Mouse (Mus musculus): ENCODE measurements around the gene Aasdh.

The Aasdh gene

DNA sequence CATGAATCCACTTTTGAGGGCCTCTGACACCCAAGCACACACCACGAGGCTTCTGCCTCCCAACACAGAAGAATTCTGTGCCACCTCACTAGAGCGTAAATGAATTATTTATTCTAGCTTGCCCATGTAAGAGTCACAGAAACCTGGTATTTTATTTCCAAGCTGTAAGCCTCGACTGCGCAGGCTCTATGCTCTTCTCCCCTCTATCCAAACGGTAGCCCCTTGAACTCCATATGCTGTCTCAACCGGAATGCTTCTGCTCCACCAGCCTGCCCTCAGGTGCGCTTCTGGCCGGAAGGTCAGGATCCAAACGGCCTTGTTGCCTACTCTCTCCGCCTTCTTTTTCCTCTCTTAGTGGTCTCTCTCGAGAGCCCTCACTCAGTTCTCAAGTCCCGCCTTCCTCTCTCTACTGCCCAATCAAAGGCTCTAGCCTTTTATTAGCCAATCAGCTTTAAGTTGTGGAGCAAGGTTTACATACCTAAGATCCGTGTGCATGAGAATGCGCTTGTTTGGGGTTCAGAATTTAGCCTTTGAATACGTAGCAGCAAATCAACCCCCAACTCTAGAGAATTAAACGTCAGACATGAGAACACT lies 36.5 kb downstream of the Aasdh start:
- TF ChIP-seq GATA4 (IDR thresholded peaks at IDR 0.05; ENCODE audit: insufficient replicate concordance, low read length): no peak

DNA sequence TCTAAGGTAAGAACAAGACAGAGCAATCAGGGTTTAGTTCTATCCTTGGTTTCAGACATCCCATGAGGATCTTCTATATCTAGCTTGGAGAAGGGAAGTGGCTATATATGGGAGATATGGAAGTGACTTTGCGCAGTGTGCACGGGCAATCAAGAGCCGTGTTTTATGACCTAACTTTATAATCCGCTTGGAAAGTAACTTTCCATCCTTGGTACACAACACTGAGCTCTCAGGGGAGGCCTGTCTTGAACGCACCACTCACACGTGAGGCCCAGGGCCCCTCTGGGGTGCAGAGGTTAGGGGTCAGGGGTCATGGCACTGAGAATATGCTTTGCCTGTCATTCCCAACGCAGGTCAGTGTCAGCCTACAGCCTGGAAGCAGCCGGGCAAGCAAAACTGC lies 38.5 kb downstream of the Aasdh start:
- TF ChIP-seq GATA4 (IDR thresholded peaks at IDR 0.05; ENCODE audit: insufficient replicate concordance, low read length): no peak

DNA sequence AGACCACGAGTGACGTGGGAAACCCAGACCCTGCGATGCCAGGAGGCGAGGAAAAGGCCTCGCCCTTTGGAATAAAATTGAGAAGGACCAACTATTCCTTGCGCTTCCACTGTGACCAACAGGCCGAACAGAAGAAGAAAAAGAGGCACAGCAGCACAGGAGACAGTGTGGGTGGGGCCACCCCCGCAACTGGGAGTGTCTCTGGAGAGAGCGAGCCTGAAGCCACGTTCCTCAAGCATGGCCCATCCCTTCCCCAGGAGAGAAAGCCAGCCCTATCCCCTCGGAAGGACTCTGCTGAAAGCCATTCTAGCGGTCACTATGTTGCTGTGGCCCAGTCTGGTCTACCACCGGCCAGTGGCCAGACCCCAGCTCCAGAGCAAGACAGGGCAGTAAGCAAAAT lies 46.9 kb downstream of the Aasdh start:
- no peak for TF ChIP-seq GATA4 (IDR thresholded peaks at IDR 0.05; ENCODE audit: insufficient replicate concordance, low read length)

- no peak for TF ChIP-seq GATA4 (IDR thresholded peaks at IDR 0.05; ENCODE audit: insufficient replicate concordance, low read length)
These were observed 48.0 kb downstream of the Aasdh start for GRCm38 (mm10) chr5:76857103-76858015.

- no peak for TF ChIP-seq GATA4 (IDR thresholded peaks at IDR 0.05; ENCODE audit: insufficient replicate concordance, low read length)
These were observed 49.3 kb downstream of the Aasdh start for GRCm38 (mm10) chr5:76855829-76856600.

DNA sequence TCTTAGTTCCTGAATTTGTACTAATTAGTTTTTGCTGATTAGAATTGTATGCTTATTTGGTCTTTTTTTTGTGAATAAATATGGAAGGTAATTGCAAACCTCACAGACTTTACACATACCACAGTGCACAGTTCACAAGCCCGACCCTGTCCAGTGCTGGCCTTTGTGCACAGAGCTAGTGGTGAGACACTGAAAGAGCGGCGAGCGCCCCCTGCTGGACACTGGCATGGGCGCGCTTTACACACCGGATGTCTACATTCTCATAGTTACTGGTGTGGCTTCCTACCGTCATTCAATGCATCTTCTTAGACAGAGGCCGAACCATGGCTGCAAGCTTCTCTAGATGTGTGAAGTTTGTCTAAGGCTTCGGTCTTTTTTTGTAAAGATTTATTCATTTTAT lies 51.8 kb downstream of the Aasdh start:
- no peak for TF ChIP-seq GATA4 (IDR thresholded peaks at IDR 0.05; ENCODE audit: insufficient replicate concordance, low read length)

DNA sequence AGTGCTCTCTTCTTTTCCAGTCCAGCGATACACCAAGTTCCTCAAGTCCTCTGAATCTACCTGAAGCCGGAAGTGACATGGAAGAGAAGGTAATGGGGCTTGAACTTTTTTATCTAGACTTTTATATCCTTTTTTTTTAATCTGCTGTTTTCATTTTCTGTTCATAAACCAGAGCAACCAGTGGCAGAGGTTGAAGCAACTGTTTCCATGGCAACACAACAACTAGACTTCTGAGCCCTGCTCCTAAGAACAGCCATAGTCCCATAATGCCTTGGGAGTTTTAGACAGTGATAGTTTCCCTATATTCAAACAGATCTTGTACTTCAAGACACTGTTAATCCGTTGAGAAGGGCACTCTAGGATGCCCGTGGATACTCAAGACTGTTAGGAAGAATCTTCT lies 54.0 kb downstream of the Aasdh start:
- TF ChIP-seq GATA4 (IDR thresholded peaks at IDR 0.05; ENCODE audit: insufficient replicate concordance, low read length): no peak

DNA sequence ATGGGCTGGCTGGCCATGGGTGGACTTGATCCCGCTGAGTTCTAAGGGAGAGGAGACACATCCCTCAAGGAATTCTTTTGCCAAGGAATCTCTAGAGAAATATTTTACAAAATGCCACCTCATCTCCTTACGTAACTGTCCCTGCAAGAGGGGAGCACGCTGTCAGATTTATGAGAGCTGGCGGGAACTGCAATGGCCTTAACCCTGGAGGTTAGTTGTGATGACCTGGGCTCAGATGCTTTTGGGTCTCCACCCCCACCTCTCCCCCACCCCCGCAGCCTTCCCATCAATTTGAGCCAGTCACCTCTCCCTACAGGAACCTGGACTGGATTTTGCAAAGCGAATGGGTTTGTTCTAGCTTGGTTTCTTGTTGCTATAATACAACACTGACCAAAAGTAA lies 58.2 kb downstream of the Aasdh start:
- TF ChIP-seq GATA4 (IDR thresholded peaks at IDR 0.05; ENCODE audit: insufficient replicate concordance, low read length): no peak

GRCm38 (mm10) chr5:76844618-76845186 lies 60.6 kb downstream of the Aasdh start:
- TF ChIP-seq GATA4 (IDR thresholded peaks at IDR 0.05; ENCODE audit: insufficient replicate concordance, low read length): no peak

GRCm38 (mm10) chr5:76843851-76844419 lies 61.4 kb downstream of the Aasdh start:
- no peak for TF ChIP-seq GATA4 (IDR thresholded peaks at IDR 0.05; ENCODE audit: insufficient replicate concordance, low read length)

DNA sequence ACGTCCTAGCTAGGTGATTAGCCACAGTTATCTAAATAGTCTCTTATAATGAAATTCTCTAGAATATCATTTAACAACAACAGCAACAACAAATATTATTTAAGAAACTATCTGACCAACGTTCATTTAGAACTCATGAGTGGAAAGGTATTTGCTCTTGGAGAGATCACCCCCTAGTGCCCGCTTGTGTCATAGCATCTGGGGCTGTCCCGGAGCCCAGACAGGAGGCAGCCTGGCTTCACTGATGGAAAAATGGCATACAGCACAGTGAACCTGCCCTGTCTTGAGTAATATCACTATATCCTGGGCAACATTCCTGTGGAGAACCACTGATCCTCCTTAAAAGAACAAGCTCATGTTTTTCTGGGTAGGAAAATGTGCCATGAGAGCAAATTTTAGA lies 61.9 kb downstream of the Aasdh start:
- TF ChIP-seq GATA4 (IDR thresholded peaks at IDR 0.05; ENCODE audit: insufficient replicate concordance, low read length): no peak

DNA sequence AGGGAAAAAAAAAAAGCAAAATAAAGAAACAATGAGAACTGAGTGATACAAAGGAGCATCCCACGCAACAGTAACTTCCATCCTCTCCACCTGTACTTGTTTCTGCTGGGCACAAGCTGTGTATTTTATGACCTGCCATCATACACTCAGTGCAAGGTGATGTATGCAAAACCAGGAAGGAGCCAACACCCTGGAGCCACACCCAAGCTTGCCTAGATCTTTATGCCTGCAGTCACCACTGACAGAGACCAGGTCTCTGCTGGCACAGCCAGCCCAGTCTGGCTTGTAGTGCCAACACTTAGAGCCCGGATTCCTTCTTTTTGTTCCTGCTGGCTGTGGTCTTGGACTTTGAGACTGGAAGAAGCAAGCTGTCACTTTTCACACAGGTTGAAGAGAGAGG lies 63.5 kb downstream of the Aasdh start:
- TF ChIP-seq GATA4 (IDR thresholded peaks at IDR 0.05; ENCODE audit: insufficient replicate concordance, low read length): no peak

GRCm38 (mm10) chr5:76839786-76840185 lies 65.5 kb downstream of the Aasdh start:
- no peak for TF ChIP-seq GATA4 (IDR thresholded peaks at IDR 0.05; ENCODE audit: insufficient replicate concordance, low read length)

GRCm38 (mm10) chr5:76837018-76837417 lies 68.3 kb downstream of the Aasdh start:
- TF ChIP-seq GATA4 (IDR thresholded peaks at IDR 0.05; ENCODE audit: insufficient replicate concordance, low read length): no peak
